Mouse (Mus musculus) cerebellum, postnatal 25 days (tissue): ENCODE results near the gene Sfi1.
"Not testable (repeated sequence)": the region's sequence is repeated elsewhere in the genome, so short reads cannot be mapped to it uniquely, and the experiment has no call there.

Experiments used
- DNase-seq, 2 experiments: peaks; one replicate each; pipeline ENCODE4 v3.0.0; 2021; ENCODE audit warnings: mixed read lengths in 2 of 2

Gene Sfi1

DNA sequence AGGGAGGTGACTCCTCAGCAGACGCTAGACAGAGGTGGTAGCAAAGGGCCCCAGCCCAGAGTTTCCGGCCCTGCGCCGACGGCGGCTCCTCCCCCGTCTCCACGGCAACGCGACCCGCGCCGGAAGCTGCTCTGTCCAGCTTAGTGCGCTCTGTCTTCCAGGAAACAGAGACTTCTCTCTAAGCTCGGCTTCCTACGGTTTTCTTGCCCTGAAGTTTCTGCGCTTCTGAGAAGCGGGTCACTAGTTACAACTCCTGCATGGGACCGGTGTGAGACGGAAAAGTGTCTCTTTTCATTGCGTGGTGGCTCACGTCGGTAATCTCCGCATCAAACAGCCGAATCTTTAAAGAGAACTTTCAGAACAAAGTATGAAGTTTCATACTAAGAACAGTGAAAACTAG lies at the start of gene Sfi1:
Sfi1 (minus strand) TSS at position 101 of the 400 bp plus-strand sequence.
- no peak for DNase-seq

DNA sequence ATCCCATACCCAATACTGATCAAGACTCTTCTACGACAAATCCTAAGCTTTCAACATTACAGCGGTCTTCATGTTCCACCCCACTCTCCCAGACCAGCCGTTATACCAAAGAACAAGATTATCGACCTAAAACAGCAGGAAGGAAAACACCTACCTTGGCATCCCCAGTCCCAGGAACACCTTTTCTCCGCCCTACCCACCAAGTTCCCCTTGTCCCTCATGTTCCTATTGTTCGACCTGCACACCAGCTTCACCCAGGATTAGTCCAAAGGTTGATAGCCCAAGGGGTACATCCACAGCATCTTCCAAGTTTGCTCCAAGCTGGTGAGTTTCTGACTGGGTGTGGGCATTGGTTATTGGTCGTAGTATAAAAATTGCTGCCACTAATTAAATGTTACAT lies 49.1 kb upstream of the Sfi1 start:
- DNase-seq = no peak

DNA sequence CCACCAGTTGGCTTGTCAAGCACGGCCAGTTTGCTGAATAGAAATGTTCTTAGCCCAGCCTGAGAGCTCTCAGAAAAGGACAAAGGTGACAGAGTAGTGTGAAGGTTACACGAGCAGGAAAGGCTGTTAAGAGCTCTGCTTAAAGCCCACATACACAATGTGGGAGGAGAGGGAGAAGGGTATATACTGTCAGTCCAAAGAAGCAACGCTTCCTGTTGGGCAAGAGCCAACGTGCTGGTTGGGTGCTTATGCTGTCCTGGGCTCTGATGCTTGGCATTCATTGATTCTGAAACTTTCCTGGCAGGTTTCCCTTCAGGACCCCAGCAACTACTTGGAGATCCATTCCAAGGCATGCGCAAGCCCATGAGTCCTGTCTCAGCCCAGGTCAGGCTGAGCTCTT lies 42.0 kb upstream of the Sfi1 start:
- no peak for DNase-seq

DNA sequence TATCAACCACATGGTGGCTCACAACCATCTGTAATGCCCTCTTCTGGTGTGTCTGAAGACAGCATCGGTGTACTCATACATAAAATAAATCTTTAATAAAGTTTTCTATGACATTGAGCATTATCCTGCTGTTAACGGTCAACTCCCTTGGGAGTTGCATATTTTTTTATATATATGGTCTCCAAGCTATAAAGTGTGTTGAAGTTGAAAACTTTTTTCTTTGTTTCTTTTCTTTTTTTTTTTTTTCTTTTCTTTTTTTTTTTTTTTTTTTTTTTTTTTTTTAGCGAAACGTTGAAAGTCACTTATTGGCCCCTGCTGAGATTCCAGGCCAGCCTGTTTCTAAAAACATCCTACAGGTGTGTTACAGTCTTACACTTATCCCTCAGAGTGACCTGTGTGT lies 40.4 kb upstream of the Sfi1 start:
- no peak for DNase-seq

DNA sequence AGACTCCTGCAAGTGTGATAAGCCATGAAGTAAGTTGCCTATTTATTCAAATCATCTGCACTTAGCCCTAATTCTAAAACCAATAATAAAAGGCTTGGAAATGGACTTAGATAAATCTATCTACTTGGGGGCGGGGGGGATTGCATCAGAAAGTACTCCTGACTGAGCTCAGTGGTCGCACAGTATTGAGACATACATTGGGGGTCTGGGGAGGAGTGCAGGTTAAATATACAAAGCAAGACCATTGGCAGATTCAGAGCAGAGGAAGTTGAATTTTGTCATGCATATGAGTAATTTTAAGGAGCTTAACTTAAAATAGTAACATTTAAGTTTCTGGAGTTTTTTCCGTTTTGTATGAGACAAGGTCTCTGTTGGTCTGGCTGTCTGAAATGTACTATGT lies 39.0 kb upstream of the Sfi1 start:
- DNase-seq = no peak

DNA sequence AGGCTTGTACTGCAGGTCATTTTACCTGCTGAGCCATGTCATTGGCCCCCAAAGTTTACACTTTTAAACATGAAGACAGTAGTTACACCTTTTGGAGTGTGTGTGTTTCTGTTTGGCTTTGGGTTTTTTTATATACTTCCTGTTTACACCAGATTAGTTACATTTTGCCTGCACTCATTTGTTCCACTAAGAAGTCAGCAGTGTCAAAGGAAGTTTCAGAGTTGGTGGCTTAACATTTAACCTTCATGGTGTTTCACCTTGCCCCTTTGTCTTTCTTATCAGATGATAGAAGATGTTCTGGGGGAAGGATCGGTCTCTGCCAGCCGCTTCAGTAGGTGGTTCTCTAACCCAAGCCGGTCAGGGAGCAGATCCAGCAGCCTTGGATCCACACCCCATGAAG lies 33.9 kb upstream of the Sfi1 start:
- no peak for DNase-seq

DNA sequence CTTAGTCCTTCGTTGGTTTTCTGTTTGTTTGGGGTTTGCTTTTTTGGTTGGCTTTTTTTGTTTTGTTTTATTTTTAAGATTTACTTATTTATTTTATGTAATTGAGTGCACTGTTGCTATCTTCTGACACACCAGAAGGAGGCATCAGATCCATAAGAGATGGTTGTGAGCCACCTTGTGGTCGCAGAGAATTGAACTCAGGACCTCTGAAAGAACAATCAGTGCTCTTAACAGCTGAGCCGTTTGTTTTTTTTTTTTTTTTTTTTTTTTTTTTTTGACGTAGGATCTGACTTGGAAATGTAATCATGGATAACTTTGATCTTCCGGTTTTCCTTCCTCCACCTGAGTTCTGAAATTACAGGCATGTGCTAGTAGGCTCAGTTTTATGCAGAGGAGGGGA lies 29.8 kb upstream of the Sfi1 start:
- no peak for DNase-seq

DNA sequence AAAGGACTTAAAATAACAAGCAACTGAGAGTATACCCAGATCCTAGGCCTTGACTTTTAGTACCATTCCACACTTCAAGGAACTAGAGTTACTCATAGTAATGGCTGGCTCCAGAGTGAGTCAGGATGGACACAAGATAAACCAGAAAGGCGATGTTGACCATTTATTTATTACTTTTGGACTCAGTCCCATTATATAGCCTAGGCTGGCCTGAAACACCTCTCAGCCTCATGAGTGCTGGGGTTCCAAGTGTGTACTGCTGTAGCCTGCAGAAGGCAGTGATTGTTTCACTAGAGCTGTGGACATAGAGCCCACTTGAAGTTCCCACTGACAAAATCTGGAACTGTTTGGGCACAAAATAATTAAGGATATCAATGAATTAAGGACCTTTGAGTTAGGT lies 19.3 kb upstream of the Sfi1 start:
- DNase-seq = no peak

DNA sequence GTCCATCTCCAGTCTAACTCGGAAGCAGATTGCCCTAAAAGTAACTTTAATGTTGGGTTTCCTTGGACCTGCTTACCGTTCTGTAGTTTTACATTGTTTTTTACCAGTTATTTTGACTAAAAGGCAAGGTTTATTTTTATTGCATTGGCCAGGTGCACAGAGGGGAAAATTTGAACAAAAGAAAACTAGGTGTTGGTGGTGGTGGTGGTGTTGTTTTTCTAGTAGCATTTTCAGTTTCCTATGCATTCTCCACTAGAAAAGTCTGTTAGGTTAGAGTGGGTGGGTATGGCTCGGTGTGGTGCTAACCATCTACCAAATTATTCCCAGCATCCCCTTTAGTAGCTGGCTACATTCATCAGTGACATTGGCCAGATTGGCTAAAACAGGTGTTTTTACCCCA lies 13.5 kb upstream of the Sfi1 start:
- DNase-seq = no peak

DNA sequence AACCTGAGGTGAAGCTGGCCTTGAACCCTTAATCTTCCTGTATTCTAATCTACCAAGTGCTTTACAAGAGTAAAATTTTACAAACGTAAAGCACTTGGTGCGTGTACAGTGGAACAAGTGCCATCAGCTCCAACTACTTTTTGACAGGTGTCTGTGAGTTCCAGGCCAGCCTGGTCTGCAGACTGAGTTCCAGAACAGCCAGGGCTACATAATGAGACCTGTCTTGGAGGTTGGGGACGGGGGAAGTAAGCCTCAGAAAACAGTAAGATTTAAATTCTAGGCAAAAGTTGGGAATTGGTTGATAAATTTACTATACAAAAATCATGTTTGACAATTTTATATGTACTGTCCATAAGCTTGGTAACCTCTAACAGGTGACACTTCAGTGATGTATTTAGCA lies 11.9 kb upstream of the Sfi1 start:
- no peak for DNase-seq

DNA sequence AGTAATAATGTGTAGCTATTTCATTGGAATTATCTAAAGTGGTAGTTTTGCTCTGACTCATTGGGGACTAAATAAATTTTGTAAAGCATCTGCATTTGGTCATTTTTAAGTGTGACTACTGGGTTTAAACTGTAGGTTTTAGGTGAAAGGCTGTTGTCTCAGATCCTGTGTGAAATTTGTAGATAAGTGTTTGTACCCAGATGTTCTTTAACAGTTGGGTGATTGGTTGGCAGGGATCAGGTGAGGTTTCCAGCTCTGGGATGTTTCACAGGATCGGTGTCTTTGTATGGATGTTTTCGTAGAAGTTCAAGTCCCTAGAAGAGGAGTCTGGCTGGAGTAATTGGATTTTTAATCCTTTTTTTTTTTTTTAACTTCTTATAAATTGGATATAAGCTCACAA lies 10.5 kb upstream of the Sfi1 start:
- no peak for DNase-seq

DNA sequence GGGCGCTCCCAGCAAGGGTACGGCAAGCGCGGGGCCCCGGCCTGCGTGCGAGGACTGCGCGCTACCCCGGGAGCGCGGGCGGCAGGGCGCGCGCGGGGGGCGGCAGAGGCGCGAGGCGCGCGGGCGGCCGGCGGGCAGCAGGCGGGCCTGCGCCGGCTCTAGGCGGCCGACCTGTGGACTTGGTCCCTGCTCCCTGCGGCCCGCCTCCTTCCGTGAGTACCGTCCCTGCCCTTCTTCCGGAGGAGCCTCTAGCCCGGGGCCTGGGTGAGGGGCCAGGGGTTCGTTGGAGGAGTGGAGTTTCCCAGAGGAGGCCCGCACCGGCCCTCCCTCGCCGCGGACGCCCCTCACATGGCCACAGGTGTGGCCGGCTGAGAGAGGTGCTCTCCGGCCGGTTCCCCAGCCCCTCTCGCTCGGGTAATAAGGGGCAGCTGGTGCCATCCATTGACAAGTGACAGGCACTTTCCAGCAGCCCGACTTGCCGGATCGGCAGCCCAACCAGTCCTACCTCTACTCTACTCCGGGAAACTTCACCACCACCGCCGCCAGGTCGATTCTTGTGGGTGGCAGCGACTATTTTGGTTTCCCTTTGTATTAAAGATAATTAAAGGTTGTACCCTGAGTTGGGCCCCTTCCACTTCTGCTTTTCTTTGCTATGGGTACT lies 9.6 kb upstream of the Sfi1 start:
- peak in 1 of 2 experiments; percentile 74 for DNase-seq

DNA sequence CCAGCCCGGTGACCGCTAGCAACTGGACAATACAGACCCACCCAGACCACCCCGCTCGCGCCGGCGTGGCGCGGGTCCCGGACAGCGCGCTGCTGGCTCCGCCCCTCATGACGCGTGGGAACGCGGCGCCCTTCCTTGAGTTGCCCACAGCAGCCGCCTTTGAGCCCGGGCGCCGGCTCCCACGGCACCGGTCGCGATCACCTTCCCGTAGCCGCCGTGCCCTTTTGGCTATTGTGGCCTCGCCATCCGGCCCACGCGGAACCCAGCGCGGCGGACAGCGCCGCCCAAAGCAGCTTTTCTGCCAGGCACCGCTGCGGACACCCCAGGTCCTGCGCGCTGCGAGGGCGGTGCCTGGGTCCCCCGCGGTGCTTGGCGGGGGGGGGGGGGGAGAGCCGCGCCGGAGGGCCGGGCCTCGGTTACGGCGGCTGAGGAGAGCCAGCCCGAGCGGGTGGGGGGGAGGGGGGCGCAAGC lies 9.0 kb upstream of the Sfi1 start, which contains the start of gene Eif4enif1:
Eif4enif1 (plus strand) TSS at position 162 of the 471 bp plus-strand sequence.
- peak; percentile 92 to 96 for DNase-seq

DNA sequence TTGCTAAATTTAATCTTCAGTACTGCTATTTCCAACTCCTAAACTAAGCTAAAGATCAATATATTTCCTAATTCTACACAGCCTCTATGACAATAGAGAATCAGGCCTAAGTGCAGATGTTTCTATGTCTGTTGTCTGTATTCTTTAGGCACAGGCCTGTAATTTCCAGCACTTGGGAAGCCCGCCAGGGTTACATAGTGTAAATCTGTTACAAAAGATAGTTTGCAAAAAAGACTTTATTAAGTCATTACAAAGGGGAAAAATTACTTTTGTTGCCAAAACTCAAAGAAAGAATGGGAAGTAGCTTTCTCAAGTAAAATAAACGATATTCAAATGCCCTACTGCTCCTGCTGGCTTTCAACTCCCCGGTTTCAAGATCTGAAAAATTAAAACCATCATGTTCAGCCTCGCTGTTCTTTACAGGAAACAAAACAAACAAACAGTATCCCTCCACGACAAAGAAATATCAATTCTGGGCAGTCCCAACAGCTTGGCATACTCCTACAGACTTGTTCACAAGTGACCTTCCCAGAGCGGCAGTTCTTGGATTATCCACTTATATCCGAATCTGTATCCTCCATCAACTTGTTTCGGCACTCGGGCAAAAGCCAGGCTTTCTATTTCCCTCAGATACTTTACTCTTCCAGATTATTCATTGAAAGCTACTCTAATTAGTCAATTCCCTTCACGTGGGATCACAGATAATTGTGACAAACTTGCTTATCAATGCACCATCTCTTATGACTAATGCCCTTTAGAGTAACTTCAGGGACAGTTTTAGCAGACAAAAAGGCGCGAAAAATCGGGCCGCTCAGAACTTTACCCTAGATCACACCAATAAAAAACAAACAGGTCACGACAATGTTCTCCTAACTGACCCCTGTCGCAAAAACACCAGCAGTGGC lies 8.3 kb upstream of the Sfi1 start:
- peak in 1 of 2 experiments; percentile 29 for DNase-seq

DNA sequence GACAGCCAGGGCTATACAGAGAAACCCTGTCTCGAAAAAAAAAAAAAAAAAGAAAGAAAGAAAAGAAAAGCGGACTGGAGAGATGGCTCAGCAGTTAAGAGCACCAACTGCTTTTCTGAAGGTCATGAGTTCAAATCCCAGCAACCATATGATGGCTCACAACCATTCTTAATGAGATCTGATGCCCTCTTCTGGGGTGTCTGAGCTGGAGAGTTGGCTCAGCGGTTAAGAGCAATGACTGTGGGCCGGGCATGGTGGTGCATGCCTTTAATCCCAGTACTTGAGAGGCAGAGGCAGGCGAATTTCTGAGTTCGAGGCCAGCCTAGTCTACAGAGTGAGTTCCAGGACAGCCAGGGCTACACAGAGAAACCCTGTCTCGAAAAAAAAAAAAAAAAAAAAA lies 7.4 kb upstream of the Sfi1 start:
- DNase-seq = not testable (repeated sequence)

DNA sequence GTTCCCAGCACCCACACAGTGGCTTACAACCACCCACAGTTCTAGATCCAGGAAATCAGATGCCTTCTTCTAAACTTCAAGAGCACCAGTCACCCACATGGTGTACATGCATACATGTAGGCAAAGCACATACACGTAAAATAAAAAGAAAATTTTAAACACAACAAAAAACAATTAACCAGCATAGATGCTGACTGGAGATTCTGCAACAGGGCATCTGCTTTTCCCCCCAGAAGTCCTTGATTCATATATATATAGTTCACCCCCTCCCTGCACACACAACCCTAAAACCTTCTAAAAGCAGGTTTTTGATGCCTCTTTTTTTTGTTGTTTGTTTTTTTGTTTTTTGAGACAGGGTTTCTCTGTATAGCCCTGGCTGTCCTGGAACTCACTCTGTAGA lies 10.6 kb downstream of the Sfi1 start:
- DNase-seq = not testable (repeated sequence)

DNA sequence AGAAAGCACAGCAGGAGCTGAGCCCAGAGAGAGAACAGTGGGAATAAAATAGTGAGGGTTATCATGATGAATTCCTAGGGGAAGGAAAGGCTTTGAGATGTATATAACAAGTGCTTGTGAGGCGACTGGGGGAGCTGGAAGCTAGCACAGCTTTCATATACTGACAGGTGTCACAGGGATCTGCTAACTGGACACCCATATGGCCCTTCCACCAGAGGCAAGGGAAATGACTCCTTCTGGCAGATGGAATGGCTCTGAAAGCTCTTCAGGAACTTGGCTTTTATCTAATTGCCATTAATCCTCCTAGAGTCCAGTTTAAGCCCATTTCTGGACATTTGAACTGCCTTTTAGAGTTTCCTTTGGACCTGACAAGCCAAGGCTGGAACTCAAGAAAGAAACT lies 11.3 kb downstream of the Sfi1 start:
- DNase-seq = peak; percentile 21 to 48

DNA sequence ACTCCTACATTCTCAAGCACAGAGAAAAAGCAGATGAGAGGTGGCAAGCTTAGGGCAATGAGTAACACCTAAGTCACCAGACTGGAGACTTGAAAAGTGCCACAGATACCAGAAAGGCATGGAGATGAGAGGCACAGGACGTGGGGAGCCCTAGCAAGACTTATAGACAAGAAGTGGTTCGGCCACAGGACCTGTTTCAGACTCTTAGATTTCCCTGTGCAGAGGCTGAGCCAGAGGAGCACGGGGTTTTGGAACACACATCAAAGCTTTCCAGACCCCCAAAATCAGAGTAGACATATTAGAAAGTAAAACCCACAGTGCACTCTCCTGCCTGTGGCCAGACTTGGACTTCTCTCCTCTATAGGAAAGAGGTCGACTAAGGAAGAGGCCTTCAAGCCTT lies 12.0 kb downstream of the Sfi1 start:
- DNase-seq = peak; percentile 42 to 63

DNA sequence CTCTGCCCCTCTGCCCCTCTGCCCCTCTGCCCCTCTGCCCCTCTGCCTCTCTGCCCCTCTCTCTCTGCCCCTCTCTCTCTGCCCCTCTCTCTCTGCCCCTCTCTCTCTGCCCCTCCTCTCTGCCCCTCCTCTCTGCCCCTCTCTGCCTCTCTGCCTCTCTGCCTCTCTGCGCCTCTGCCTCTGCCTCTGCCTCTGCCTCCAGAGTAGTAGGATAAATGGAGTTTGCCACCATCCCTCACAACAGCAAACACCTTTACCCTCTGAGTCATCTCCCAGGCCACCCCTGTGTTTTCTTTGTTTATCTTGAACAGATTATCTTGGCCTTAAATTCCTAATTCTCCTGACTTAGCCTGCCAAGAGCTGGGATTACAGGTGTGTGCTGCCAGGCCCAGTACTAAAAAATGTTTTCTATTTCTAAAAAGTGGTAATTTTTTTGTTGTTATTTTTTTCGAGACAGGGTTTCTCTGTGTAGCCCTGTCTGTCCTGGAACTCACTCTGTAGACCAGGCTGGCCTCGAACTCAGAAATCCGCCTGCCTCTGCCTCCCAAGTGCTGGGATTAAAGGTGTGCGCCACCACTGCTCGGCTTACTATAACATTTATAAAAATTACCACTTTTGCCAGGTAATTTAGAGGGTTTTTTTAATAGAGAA lies 12.6 kb downstream of the Sfi1 start:
- not testable (repeated sequence) for DNase-seq

DNA sequence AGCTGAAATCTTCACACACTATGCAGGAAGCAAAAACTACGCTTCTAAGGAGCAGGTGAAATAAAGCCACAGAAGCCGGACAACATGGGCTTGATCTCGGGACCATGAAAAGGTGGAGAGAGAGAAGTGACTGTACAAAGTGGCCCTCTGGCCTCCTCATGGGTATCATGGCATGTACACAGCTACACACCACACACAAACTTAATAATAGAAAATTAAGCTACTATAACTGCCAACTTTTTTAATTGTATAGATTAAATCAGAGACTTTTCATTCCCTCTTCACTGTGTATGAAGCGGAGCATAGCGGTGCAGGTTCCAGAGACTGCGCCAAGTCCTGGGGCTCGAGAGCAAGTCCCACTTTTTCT lies 13.6 kb downstream of the Sfi1 start:
- peak in 1 of 2 experiments; percentile 22 for DNase-seq

DNA sequence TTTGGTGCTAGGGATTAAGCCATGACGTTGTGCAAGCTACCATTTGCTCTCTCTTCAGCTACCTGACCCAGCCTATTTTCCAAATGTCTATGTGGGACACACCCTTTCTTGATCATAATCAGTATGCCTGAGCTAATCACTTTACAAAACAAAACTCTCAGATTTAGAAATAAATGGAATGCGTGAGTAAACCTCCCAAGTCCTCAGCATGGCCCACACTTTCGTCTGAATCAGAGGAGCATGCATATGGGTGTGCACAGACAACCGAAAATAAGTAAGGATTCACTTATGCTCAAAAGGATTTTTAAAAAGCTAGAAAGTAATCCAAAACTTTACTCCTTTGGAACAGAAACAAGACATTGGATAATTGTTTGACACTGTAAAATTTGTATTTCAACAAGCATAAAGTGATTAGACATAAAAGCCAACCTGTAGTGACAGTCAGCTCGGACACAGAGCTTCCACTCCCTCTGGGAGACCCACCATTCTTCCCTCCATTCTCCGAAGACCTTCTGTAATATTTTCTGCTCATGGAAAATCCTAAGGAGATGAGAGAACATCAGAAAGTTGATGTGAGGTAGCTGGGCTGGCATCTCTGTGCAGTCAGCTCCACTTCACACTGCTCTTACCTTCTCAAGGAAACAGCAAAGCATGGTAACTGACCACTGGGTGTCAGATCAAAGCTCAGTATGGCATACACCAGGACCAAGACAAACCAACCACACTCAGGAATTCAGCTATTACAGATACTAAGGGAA lies 14.1 kb downstream of the Sfi1 start:
- DNase-seq = peak in 1 of 2 experiments; percentile 9

DNA sequence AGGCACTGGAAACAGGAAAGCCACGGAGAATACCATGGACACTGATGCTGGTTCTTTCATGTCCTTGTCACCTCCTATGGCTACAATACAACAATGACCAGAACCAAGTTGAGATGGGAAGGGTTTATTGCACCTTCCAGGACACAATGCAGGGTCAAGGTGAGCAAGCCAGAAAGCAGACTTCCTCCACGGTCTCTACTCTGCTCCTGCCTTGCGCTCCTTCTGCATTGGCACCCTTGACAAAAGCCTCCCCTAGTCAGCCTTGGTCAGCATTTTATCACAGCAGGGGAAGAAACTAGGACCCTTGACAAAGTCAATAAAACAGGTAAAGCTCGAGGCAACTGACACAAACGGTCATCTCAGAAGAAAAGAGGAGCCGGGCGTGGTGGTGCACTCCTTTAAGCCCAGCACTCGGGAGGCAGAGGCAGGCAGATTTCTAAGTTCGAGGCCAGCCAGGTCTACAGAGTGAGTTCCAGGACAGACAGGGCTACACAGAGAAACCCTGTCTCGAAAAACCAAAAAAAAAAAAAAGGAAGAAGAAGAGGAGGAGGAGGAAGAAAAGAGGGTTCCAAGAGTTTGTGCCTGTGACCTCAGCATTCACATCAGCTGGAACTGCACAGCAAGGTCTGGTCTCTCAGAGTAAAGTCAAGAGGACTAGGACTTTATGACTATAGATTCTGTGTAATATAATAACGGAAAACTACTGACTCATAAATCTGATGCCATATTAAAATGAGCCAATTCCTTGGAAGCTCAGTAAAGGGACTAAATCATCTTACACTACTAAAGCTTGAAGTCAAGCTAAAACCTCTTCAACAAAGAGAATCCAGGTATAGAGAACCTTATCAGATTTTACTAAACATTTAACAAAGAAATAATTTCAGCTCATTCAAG lies 19.6 kb downstream of the Sfi1 start:
- DNase-seq = peak; percentile 36 to 56
